Mouse (Mus musculus): ENCODE measurements around the gene Src. TPM values are rescaled to one million over a fixed set of nuclear protein-coding genes. Genes with fewer than 3 reads are reported as not detected.

The Src gene
- polyA plus RNA-seq, 1 experiment from 2014 or later, result 37.9 TPM

DNA sequence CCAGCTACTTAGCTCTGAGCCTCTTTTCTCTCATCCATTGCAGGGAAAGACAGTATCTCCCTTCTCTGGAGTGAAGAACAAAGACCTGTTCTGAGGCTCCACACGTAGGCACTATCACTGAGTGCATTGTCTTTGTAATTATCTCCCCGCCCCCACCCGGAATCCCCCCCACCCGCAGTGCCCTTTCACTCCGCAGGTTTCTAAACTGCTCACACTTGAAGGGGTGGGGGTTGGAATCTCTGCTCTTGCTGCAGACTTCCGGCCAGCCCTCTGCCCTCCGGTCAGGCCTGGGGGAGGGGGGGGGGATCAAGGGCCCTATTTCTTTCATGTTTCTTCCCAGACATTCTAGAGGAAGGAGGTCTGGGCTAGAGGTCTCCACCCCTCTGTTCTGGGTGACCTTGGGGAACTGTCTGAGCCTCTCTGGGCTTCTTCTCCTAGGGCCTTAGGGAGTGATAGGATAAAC lies 396 bp downstream of the Src start:
- Histone ChIP-seq H3K9me3 (no peaks in the 10 kb centered on the region), H3K27me3 (no peaks in the 10 kb centered on the region), H3K4me2 (replicated peaks) (no peak overlapping the region), H3K9ac (replicated peaks) (no peak overlapping the region), H3K4me1 (peaks cover 9% of the 10 kb centered on the region), H3K27ac (replicated peaks) (peak overlapping the region; percentile 54; the same call in 1 of the 2 replicates), H3K36me3 (no peaks in the 10 kb centered on the region), H3K4me3 (no peak overlapping the region)
- WGBS, result 5% methylated on average over 7 of the region's 7 CpGs
- ATAC-seq (replicated peaks), result 0 out of 2 replicates have a peak, but pooled peaks have one; percentile 18

DNA sequence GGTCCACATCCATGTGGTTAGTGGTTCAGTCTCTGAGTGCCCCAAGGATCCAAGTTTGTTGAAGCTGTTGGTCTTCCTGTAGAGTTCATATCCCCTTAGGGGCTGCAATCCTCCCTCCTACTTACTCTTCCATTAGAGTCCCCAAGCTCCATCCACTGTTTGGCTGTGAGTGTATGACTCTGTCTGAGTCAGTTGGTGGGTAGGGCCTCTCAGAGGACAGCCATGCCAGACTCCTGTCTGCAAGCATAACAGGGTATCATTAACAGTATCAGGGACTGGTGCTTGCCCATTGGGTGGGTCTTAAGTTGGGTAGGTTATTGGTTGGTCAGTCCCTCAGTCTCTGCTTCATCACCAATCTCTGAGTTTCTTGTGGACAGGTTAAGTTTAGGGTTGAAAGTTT lies 1.3 kb downstream of the Src start:
- Histone ChIP-seq H3K4me3 (no peak overlapping the region), H3K27ac (replicated peaks) (no peak overlapping the region), H3K36me3 (no peaks in the 10 kb centered on the region), H3K27me3 (no peaks in the 10 kb centered on the region), H3K4me2 (replicated peaks) (no peak overlapping the region), H3K9ac (replicated peaks) (no peak overlapping the region), H3K9me3 (no peaks in the 10 kb centered on the region), H3K4me1 (peaks cover 11% of the 10 kb centered on the region)
- ATAC-seq (replicated peaks), result no peak

- no peaks in the 10 kb centered on the region for H3K36me3 ChIP-seq
- H3K4me2 ChIP-seq (replicated peaks), result no peak overlapping the region
- H3K9me3 ChIP-seq, result no peaks in the 10 kb centered on the region
- no peak overlapping the region for H3K9ac ChIP-seq (replicated peaks)
- H3K27me3 ChIP-seq, result no peaks in the 10 kb centered on the region
- WGBS, result 87% methylated on average over 4 of the region's 4 CpGs
- H3K4me1 ChIP-seq, result peaks cover 19% of the 10 kb centered on the region
- no peak for ATAC-seq (replicated peaks)
- H3K27ac ChIP-seq (replicated peaks), result no peak overlapping the region
- H3K4me3 ChIP-seq, result no peak overlapping the region
Observed at GRCm38 (mm10) chr2:157420404-157420803, 2.2 kb downstream of the Src start.

- no peak for ATAC-seq (replicated peaks)
- Histone ChIP-seq H3K27ac (replicated peaks) (no peak overlapping the region), H3K4me3 (no peak overlapping the region), H3K4me1 (peaks cover 36% of the 10 kb centered on the region), H3K9ac (replicated peaks) (no peak overlapping the region), H3K9me3 (no peaks in the 10 kb centered on the region), H3K27me3 (no peaks in the 10 kb centered on the region), H3K4me2 (replicated peaks) (no peak overlapping the region), H3K36me3 (no peaks in the 10 kb centered on the region)
- 77% methylated on average over 11 of the region's 11 CpGs for WGBS
Observed at GRCm38 (mm10) chr2:157422062-157422655, 3.9 kb downstream of the Src start.

GRCm38 (mm10) chr2:157422854-157423705 lies 4.8 kb downstream of the Src start:
- peak overlapping the region; percentile 94; the same call in 1 of the 2 replicates for H3K27ac ChIP-seq (replicated peaks)
- H3K9ac ChIP-seq (replicated peaks), result peak overlapping the region; percentile 98
- no peaks in the 10 kb centered on the region for H3K36me3 ChIP-seq
- ATAC-seq (replicated peaks), result no peak
- H3K27me3 ChIP-seq, result no peaks in the 10 kb centered on the region
- H3K9me3 ChIP-seq, result no peaks in the 10 kb centered on the region
- H3K4me3 ChIP-seq, result peak overlapping the region; percentile 63
- peak overlapping the region; percentile 91 for H3K4me2 ChIP-seq (replicated peaks)
- H3K4me1 ChIP-seq, result peaks cover 45% of the 10 kb centered on the region
- WGBS, result 50% methylated on average over 11 of the region's 11 CpGs

DNA sequence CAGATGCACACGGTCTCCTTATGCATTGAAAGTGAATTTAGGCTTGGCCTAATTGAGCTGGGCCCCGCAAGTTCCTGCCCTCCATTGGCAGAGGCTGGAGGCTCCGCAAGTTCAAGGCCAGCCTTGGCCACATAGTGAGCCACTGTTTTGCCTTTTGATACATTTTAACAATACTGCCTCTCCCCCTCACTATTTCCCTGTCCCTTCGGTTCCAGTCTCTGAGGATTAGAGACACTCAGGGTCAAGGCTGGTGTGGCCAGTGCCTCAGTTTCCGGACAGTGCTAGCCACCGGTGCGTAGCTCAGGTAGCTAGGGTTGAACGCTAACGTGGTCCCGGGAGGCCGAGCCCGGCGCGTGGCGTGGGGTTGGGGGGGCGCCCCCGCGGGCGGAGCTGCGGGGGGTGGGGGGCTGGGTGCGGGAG lies 5.5 kb downstream of the Src start:
- Histone ChIP-seq H3K27me3 (no peaks in the 10 kb centered on the region), H3K9ac (replicated peaks) (peak overlapping the region; percentile 98), H3K4me3 (peak overlapping the region; percentile 63), H3K36me3 (no peaks in the 10 kb centered on the region), H3K27ac (replicated peaks) (peak overlapping the region; percentile 94), H3K4me2 (replicated peaks) (peak overlapping the region; percentile 91), H3K4me1 (peaks cover 45% of the 10 kb centered on the region), H3K9me3 (no peaks in the 10 kb centered on the region)
- ATAC-seq (replicated peaks), result no peak
- WGBS, result 6% methylated on average over 21 of the region's 21 CpGs

DNA sequence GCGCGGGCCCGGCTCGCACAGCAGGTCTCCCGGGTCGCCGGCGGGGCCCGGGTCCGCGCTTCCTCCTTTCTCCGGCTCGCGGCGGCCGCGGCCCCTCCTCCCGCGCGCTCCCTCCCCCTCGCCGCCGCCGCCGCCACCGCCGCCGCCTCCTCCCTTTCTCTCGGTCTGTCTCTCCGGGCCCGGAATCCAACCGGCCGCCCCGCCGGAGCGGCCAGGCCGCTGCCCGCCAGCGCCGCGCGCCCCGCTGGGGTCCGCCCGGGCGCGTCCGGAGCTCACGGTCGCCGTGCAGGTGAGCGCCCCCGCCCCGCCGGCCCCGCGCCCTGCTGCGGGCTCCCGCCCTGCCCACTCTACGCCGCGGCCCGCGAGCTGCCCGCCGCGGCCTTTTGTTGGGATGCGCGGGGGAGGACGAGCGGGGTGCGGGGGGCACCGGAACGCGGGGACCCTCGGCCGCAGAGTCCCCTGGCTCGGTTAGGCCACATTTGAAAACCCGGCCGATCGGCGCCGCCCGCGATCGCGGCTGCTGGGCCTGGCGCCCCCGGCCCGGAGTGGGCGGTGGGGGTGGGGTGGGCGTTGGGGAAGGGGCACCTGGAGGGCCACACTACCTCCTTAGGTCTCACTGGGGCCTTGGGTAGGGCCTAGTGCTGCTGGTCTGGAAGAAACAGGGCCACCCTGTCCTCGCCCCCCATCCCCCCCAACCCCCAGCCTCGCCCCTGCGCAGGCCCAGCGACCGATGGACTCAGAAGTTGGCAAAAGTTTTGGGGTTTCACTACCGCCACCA lies 6.1 kb downstream of the Src start:
- under 1% methylated on average over 62 of the region's 98 CpGs for WGBS
- Histone ChIP-seq H3K9me3 (no peaks in the 10 kb centered on the region), H3K4me3 (peak overlapping the region; percentile 63), H3K27me3 (no peaks in the 10 kb centered on the region), H3K4me1 (peaks cover 50% of the 10 kb centered on the region), H3K4me2 (replicated peaks) (peak overlapping the region; percentile 91), H3K27ac (replicated peaks) (peak overlapping the region; percentile 94), H3K9ac (replicated peaks) (peak overlapping the region; percentile 98), H3K36me3 (no peaks in the 10 kb centered on the region)
- ATAC-seq (replicated peaks), result peak; percentile 20; the same call in 1 of the 2 replicates

- peak overlapping the region; percentile 94 for H3K27ac ChIP-seq (replicated peaks)
- peak overlapping the region; percentile 91 for H3K4me2 ChIP-seq (replicated peaks)
- H3K4me1 ChIP-seq, result peaks cover 56% of the 10 kb centered on the region
- H3K9me3 ChIP-seq, result no peaks in the 10 kb centered on the region
- no peaks in the 10 kb centered on the region for H3K27me3 ChIP-seq
- ATAC-seq (replicated peaks), result peak; percentile 38
- H3K36me3 ChIP-seq, result no peaks in the 10 kb centered on the region
- H3K4me3 ChIP-seq, result peak overlapping the region; percentile 63
- WGBS, result 59% methylated on average over 16 of the region's 16 CpGs
- peak overlapping the region; percentile 98 for H3K9ac ChIP-seq (replicated peaks)
Observed at GRCm38 (mm10) chr2:157424904-157425642, 6.8 kb downstream of the Src start.

DNA sequence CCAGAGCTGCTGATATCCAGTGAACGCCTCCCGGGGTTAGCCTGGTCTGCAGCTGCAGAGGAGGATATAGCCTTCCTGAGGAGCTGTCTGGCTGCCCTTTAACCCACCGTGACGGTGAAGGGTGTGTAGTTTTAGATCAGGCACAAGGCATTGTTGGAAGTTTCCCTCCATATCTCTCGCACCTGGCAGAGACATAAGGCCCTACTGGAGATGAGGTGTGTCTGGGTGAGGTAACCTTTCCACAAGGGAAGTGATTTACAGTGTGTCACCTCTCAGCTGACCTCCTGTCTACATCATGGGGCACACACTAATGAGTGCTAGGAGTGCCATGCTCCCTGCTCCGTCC lies 7.4 kb downstream of the Src start:
- Histone ChIP-seq H3K4me3 (peak overlapping the region; percentile 63), H3K4me1 (peaks cover 62% of the 10 kb centered on the region), H3K27me3 (no peaks in the 10 kb centered on the region), H3K36me3 (peaks cover 3% of the 10 kb centered on the region; the same call in 1 of the 2 replicates), H3K4me2 (replicated peaks) (peak overlapping the region; percentile 91), H3K27ac (replicated peaks) (peak overlapping the region; percentile 29; the same call in 1 of the 2 replicates), H3K9me3 (no peaks in the 10 kb centered on the region), H3K9ac (replicated peaks) (no peak overlapping the region; the same call in 1 of the 2 replicates)
- no peak for ATAC-seq (replicated peaks)
- 90% methylated on average over 6 of the region's 6 CpGs for WGBS

DNA sequence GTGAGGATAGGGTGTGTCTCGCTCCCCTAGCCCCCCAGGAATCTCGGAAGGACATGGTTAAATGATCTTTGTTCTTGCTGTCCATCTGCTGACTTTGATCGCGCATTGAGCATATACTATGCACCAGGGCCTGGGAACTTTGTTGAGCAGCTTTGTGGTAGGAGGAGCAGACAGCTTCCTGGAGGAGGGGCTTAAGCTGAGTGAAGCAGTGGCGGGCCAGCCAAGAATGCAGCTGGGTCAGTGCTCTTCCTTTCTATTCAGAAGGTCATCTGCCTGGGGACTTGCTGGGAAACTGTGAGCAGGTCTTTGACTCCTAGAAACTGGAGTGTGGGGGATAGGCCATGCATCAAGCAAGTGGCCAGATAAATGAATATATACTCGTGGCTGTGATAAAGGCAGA lies 7.9 kb downstream of the Src start:
- ATAC-seq (replicated peaks), result no peak
- H3K4me2 ChIP-seq (replicated peaks), result peak overlapping the region; percentile 91
- 0 out of 2 replicates have a peak overlapping the region, but pooled peaks have one; percentile 37 for H3K27ac ChIP-seq (replicated peaks)
- H3K9me3 ChIP-seq, result no peaks in the 10 kb centered on the region
- H3K4me1 ChIP-seq, result peaks cover 67% of the 10 kb centered on the region
- peaks cover 3% of the 10 kb centered on the region; the same call in 1 of the 2 replicates for H3K36me3 ChIP-seq
- WGBS, result 75% methylated on average over 6 of the region's 6 CpGs
- 0 out of 2 replicates have a peak overlapping the region, but pooled peaks have one; percentile 63 for H3K4me3 ChIP-seq
- H3K9ac ChIP-seq (replicated peaks), result no peak overlapping the region
- no peaks in the 10 kb centered on the region for H3K27me3 ChIP-seq

DNA sequence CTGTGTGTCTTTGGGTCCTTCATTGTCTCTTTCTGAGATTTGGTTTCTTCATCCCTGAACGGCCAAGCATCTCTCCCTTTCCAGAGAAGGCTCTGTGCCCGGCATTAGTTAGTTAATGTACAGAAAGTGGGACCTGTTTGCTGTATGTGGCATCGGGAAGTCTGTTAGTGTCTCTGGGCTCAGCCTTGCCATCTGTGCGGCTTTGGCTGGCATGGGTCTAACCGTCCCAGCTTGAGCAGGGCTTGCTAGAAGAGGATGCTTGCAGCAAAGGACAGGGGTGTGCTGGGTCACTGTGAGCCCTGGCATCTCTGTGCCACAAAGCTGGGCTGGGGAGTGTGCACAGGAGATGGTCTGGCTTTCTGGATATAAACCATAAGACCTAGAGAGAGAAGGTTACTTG lies 8.9 kb downstream of the Src start:
- Histone ChIP-seq H3K4me1 (peaks cover 77% of the 10 kb centered on the region), H3K4me2 (replicated peaks) (no peak overlapping the region), H3K27ac (replicated peaks) (0 out of 2 replicates have a peak overlapping the region, but pooled peaks have one; percentile 31), H3K9ac (replicated peaks) (peak overlapping the region; percentile 0; the same call in 1 of the 2 replicates), H3K9me3 (no peaks in the 10 kb centered on the region), H3K4me3 (no peak overlapping the region), H3K27me3 (no peaks in the 10 kb centered on the region), H3K36me3 (peaks cover 3% of the 10 kb centered on the region; the same call in 1 of the 2 replicates)
- 68% methylated on average over 5 of the region's 5 CpGs for WGBS
- no peak for ATAC-seq (replicated peaks)
